Mouse (Mus musculus) lung, adult 18-20 months (tissue): Measurements from ENCODE around the gene Utp11.

Experiments used
- DNase-seq, 2 experiments: peaks; one replicate each; pipeline ENCODE4 v3.0.0; 2022; ENCODE audit warnings: mixed read lengths in 2 of 2

Gene Utp11

DNA sequence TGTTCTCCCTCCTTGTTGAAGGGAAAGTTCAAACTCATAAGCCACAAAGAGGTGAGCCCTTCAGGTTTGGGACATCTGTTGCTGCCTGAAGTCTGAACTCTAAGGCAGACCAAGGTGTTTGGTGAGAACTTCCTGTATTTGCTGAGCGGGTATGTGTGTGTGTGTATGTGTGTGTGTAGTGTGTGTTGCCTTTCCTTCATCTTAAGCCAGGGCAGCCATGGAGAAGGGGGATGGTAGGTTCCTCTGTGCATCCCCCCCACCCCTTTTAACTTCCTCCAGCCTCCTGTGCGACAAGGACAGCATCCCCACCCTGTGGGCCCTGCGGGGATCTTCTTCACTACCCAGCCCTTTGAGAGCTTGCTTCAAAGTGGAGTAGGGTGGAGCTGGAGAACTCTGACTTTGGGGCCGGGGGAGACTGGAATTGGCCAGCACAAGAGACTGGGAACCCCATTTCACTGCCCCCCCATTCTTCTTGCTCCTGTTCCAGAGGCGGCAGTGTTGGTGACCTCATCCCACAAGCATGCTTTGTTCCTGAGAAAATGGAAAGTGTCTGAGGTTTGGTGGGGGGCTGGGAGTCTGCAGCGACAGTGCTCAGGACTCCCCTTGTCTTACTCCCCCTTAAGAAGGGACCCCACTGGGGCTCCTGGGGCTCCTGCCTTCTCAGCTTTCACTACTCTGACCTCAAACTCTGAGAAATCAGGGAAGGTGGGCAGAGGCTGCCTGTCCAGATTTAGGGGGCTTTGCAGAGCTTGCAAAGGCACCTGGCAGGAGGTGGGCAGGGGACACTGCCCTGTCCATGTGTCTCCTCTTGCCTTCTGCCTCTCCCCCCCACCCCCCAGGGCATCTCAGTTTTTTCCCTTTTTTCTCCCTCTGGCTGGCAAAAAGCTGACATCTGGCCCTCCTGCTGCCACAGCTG is 10.7 kb upstream of the Utp11 start:
- DNase-seq, result no peak

DNA sequence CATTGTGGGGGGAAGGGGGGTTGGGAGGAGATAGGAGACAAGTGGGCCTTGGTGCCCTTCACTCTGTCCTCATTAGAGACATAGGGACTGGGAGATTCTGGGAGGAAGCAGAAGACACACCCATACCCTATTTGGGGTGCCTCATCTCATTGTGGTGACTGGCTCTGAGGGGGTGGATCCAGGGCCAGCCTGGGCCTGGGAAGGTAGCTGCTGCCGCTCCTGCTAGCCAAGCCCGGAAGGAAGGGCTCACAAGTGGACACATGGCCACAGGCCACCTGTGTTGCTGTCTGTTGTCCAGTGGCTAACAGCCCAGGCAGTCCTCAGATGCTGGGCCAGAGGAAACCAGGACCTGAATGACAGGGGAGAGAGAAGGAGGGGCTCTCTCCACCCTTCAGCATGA is 10.0 kb upstream of the Utp11 start:
- peak in 1 of 2 experiments; percentile 9 for DNase-seq

DNA sequence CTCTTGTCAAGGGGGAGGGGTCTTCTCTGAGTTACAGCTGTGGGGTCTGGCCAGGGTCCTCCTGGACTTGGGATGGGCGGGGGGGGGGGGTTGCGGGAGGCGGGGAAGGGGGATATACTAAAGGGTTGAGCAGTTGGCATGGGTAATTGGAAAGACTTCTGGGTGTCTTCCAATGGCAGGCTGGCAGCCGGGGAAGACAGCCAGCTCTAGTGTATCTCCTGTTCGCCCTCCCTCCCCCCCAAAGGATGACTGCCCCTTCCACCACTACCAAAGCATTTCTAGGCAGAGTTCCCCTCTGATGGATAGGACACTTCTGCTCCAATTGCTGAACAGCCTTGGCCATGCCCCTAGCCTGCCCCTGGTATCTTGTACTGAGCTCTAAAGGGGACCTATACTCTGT is 8.5 kb upstream of the Utp11 start:
- DNase-seq, result no peak

DNA sequence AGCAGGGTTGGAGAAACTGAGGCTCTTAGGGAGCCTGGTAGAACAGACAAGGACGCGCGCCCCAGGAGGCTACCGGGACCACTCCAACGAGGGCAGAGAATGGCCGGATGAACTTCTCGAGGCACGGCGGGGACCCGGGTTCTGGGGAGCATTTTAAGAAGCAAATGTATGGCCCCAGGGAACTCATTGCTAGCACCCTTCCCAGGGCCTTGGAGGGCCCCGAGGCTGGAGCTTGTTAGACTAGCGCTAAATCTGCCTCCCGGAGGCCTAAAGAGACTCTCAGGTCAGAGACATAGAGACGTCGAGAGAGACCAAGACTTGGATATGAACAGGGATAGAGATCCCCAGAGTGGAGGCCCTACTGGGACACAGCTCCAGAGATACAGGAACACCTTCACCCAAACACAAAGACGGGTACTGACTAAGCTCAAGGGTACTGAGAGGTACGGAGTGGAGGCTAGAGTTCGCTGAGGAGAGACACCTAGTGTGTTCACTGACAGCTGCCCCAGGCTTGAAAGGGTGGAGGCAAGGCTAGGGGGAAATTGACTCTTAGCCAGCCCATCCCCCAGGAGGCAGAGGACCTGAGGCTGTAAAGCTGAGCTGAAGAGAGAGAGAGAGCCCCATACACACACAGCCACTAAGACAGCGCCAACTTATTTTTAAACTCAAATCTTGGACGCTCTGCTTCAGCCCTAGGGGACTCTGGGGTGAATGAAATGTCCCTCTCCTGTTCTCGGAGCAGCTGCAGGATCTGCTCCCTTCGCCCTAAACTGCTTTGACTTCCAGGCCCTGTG is 7.8 kb upstream of the Utp11 start:
- DNase-seq, result peak in 1 of 2 experiments; percentile 9

DNA sequence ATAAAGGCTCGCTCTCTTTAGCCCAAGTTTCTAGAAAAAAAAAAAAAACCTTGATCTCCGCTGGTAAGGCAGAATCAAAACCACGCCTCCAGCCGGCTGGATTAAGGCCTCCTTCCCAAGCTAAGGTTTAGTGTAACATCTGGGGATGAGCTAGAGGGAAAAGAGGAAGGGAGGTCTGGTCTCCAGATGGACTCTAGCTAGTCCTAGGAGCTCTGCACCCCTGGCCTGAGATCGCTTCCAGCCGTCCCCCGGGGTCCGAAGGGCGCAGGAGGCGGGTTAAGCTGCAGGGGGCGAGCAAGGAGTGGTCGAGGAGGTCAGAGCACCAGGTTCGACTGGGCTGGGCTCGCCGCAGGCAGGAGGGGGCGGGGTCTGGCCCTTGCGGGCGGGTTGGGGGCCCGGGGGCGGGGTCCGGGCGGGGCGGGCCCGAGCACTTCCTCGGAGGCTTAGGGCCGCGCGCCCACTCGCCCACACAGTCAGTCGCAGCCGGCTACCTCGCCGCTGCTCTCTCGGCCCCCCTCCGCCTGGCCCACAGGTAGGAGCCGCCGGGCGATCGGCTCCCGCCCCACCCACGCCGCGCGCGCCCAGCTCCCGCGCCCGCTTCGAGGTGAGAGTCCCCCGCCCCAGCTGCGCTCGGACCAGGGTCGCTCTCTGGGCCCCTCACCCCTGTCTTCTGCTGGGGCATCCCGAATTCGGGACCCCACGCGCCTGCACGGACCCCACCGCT is 7.0 kb upstream of the Utp11 start, which contains the start of gene Fhl3:
Gene Fhl3 (plus strand): TSS at position 454 of the 724 bp plus-strand sequence.
- DNase-seq, result peak; percentile 38 to 41

DNA sequence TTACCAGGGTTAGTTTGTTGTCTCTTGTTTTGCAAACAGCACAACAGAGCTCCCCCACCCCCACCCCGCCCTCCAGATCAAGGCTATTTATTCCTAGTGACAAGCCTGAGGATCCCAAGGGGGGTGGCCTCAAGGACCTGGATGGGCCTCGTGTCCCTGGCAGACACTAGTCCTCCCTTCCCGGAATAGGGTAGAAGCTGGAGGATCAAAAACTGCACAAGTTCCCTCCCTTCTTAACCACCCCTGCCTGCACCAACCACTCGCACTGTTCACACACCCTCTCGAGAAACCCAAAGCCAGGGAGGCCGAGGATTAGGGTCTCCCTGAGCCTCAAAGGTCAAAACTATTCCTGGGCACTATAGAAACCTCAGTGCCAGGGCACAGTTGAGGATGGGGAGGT is 6.4 kb upstream of the Utp11 start:
- no peak for DNase-seq

DNA sequence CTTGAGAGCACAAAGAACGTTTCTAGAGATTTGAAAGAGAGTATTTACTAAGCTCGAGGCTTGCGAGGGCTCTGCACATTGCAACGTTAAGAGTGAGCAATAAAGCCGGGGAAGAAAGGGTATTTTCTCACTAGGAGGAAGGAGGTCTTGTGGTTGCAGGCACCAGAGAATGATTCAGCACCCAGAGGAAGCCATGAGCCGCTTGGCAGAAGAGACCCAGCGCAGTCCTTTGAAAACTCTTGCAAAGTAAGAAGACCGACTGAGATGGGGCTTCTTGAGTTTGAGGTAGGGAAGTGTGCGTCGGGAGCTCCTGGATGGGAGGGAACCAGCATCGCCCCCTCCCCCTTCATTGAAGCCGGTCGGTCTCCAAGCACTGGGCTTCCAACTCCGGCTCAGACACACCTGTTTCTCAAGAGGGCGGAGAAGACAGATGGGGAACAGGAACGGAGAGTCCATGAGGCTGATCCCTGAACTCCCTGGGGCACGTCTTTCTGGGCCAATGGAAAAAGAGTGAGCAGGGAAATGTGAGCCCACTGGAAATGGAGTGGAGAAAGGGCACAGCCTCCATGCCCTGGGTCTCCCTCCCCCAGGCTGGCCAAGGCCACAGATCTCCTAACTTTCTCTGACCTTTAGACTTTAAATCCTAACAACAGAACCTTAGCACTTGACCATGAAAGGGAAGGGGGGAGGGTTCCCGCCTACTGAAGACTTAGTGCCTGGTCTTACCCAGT is 2.6 kb upstream of the Utp11 start:
- no peak for DNase-seq

DNA sequence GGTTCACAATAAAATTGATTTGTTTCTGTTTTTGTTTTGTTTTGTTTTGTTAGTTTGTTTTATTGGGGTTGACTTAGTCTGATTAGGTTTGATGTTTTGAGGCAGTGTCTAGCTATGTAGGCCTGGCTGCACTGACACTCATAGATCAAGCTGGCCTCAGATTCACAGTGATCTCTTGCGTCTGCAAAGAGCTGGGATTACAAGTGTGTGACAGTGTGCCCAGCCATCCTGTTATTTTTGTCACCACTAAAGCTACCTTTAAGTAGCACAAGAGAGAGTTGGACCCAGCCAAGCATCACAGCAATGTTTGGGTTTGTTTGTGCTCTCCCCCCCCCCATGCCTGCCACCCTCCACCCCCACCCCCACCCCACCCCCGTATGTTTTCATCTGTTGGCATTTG is 1.2 kb upstream of the Utp11 start:
- DNase-seq, result no peak

DNA sequence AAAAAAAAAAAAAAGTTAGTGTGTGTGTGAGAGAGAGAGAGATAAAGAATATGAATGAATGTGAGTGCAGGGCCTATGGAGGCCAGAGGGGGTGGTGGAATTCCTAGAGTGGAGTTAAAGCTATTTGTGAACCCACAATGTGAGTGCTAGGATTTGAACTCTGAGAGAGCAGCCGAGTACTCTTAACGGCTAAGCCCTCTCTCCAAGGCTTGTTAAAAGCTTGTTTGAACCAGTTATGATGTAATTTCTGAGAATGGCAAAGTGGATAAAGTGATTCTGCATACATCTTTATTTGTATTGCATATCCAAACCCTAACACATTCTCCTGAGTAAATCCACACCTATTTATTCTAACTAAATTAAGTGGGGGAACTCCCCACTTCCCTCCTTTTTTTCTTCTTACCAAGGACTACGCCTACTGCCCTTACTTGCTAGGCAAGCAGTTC is 961 bp downstream of the Utp11 start:
- DNase-seq, result peak; percentile 50 to 59

DNA sequence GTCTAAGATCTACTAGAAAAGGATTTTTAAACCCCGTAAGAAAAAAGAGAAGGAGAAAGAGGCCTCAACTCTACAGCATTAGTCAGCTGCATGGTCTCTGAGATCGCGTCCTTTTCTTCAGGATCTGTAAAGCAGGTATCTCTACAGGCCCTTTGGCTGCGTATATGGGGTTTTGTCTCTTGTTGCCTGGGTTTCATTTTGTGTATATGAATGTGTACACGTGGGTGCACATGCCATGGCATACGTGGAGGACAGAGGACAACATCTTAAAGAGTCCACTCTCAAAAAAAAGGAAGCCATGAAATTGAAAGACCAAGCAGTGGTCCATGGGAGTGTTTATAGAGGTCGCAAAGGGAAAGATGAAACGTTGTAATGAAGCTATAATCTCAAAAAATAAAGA is 1.9 kb downstream of the Utp11 start:
- DNase-seq, result no peak

DNA sequence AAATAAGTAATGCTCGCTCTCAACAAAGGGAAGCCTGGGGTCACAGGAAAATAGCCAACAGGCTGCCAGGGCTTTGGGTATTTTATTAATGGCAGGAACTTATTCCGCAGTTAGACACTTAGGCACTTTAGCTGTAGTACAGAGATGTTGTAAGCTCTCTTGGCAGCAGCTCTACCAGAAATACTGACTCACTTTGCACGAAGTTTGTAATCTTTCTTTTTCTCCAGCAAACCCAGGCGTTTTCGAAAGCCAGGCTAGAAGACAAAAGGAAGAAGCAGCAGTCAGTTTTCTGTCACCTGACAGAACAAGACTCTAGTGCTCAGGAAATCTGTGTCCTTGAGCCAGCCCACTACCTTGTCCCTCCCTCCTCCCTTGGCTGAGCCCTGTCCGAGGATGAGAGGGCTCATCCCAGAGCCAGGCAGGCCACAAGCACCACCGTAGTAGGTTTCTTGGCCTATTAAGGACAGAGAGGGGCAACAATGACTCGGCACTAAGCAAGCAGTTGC is 7.5 kb downstream of the Utp11 start:
- no peak for DNase-seq

DNA sequence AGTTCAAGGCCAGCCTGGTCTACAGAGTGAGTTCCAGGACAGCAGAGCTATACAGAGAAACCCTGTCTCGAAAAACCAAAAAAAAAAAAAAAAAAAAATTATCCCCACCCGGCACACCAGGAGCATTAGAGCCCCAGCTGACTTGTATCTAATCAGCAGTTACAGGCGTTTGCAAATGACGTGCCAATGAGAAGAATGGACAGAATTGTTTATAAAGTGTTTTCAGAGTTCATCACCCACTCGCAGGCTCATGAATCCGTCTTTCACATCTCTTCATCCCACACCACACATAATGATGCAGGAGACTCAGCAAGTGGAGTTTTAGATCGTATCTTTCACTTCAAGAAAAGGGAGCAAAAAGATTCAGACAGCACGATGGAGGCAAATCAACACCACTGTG is 7.9 kb downstream of the Utp11 start:
- no peak for DNase-seq

DNA sequence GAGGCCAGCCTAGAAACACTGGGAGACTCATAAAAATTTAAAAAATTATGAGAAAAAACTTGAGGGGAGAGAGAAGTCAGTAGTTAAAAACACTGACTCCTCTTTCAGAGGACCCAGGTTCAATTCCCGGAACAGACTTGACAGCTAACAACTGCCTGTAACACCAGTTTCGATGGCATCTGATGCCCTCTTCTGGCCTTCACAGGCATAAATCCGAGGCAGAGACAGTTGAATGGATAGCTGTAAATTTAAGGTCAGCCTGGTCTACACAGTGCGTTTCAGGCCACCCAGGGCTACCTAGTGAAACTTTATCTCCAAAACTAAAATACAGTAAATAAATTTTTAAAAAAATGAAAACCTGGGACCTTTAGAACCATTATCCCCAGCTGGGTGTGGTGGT is 8.4 kb downstream of the Utp11 start:
- DNase-seq, result no peak

DNA sequence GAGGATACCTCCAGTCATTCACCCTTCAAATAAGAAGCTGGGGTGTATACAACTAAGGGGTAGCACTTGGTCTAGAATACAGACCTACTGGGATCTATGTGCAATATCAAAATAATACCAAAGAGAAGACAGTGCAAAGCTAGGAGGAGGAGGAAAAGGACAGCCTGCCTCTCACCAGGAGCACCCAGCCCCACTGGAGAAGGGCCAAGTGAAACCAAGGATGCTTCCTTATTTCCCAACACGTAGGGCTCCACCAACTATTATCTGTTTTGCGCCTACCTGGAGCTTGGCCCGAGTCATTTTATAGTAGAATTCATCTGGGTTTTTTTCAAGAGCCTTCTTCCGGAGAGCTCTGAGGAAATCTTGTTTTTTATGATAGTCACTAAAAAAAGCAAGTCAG is 9.9 kb downstream of the Utp11 start:
- no peak for DNase-seq

DNA sequence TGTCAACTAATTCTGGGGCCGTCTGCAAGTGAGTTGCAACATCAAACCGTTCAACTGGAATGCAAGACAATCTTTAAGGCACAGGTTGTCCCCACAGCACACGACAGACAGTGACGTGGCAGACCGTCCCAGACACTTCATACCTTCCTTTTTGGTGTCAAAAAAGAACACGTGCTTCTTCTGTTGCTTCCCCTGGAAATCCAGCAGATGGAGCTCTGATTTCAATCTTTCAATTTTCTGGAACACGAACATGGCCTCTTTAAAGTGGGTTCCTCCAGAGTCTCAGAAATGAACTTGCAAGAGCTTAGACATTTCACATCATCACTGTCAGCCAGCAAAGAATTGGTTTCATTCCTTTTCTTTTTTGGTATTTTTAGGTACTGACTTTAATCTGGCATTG is 11.1 kb downstream of the Utp11 start:
- DNase-seq, result no peak

DNA sequence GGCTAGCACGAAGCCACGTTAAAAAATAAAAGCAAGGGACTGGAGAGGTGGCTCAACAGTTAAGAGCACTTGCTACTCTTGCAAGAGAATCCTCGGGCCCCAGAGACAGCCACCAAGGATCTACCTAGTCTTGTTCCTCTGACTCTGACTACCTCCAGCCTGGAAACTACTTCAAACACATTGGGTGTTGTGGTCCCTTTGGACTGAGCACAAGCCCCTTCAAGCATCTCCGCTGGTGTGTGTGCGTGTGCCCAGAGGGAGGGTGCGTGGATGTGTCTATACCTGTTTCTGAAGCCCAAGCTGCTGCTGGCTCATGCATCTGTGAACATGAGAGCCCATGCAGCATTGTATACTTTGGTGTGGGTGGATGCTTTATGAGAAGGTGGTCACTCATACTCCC is 17.4 kb downstream of the Utp11 start:
- DNase-seq, result no peak

DNA sequence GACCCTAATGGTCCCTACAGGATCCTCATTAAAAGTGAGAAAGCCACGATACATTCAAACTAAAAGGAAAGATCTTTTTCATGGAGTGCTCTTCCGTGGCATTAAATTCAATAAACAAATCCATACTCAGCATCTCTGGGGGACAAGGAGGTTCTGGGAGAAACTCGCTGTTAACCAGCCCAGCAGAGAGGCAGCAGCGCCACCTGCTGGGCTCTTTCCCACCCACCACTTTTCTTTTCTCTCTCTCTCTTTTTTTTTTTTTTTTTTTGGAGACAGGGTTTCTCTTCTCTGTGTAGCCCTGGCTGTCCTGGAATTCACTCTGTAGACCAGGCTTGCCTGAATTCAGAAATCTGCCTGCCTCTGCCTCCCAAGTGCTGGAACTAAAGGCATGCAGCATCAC is 18.4 kb downstream of the Utp11 start:
- DNase-seq, result peak in 1 of 2 experiments; percentile 29

DNA sequence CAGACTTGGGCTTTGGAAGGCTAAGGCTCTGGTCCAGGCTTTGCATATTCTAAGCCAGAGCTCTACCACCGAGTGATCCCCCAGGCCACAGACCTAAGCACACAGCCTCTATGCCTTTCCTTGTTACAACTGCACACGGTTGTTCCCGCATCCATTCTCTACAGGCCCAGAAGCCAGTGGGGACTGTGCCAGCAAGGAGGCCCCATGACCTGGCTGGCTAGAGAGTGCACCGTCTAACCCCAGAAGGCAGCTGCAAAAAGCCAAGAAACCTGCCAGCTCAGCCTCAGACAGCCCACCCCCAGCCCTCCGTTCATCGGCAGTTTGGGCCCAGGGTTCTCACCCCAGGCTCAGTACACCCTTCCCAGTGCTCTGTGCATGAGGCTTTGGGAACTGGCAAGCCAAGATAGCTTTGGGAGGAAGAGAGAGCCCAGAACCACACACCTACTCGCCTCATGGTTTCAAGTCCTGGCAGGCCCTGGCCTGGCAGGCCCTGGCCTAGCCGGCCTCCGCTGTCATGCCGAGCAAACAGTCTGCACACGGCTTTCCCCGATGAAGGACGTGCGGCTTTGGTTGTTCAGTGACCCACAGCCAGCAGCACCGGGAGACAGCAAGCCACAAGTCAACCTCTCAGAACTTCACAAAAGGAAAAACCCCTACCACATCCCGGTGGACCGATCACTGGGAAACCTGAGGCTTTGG is 18.9 kb downstream of the Utp11 start:
- DNase-seq, result no peak

DNA sequence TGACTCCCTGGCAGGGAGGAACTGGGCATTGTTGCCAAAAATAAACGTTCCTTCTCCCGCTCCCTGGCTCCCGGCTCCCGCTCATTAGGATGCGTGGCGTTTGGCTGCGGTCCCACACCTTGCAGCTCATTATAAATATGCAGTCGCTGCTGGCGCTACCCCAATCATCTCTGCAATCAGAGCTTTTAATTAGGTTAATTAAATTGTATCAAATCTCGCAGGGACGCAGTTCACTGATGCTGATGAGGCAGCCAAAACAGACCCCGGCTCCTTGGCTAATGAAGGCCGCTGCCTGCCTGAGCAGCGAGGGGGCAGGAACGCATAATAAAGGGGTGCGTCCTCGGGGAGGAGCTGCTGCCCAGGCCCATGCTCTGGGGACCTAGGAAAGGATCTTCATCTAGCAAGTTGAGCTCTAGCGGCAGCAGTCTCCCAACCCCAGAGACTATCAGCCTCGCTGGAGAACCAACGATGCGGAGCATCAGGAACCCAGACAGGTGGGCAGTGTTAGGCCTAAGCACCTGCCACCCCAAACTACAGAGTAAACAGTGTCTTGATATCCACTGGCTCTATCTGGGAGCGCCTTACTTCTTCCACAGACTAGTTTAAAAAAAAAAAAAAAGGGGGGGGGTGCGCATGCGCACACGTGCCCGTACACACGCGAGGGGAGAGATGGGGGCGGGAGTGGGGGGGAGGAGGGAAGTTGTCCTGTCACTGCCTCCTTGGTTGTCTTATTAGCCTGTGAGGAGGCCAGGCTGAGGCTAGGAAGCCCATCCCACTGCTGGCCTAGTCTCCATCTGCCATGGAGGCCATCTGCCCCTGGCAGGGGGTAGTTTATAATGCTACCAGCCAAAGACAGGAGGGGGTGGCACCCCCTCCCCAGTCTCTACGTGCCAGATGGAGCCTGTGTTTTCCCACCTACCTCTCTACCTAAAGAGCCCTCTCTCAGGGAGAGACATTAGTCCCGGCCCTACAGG is 20.8 kb downstream of the Utp11 start:
- no peak for DNase-seq

DNA sequence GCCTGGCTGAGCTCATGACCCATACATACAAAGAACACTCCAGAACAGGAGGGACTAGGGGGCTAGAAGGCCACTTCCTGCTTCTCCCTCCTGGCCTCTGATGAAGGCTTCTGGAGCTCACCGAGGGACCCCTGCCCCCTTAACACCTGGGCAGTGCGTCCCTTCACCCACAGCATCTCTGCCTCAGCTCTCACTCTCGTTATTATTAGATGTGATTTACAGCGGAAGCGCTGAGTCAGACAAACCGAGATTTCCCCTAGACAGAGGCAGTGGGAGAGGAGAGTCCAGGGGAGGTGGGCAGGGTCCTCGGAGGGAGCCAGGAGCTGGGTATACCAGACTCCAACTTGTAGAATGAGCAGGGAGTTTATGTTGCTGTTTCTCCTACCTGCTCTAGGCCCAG is 21.8 kb downstream of the Utp11 start:
- no peak for DNase-seq
